Comparison of ENCODE assay signal across 8 mouse cellular contexts in genomic region chr11:70701221-70701955, GRCm38 (mm10). TPM values are rescaled to one million over a fixed set of nuclear protein-coding genes. Genes with fewer than 3 reads are reported as not detected.
DNase-seq lines count a peak whose midpoint lies in the region; ATAC-seq and TF ChIP-seq lines count a peak whose summit lies in the region.

No protein-coding gene starts in this region.

- 59% methylated on average over 10 of the region's 10 CpGs for WGBS in spleen, adult 2 months
- 15% methylated on average over 10 of the region's 10 CpGs for WGBS in forebrain, embryonic 13.5 days
- WGBS in kidney, embryonic 16.5 days: 4% methylated on average over 10 of the region's 10 CpGs
- 16% methylated on average over 10 of the region's 10 CpGs for WGBS in midbrain, embryonic 11.5 days

- no peak for ATAC-seq in forebrain, embryonic 13.5 days
- ATAC-seq in kidney, embryonic 16.5 days (ENCODE audit: low FRiP score, low TSS enrichment): no peak; the same call in 1 of the 2 replicates
- ATAC-seq in midbrain, embryonic 11.5 days (ENCODE audit: low FRiP score): no peak
- no peak for ATAC-seq in megakaryocyte-erythroid progenitor cell, adult 5-6 weeks (replicated peaks; ENCODE audit: low FRiP score, low TSS enrichment, poor library complexity, severe bottlenecking)

- no peaks in the 10 kb centered on the region for H3K9me3 ChIP-seq in forebrain, embryonic 13.5 days (replicated peaks)
- no peaks in the 10 kb centered on the region for H3K9me3 ChIP-seq in kidney, embryonic 16.5 days (ENCODE audit: low read length)
- no peaks in the 10 kb centered on the region for H3K9me3 ChIP-seq in midbrain, embryonic 11.5 days (ENCODE audit: control insufficient read depth, low read length)

- peaks cover 8% of the 10 kb centered on the region; the same call in 1 of the 2 replicates for H3K4me1 ChIP-seq in spleen, adult 2 months (ENCODE audit: control insufficient read depth, insufficient read depth, insufficient read length)
- H3K4me1 ChIP-seq in forebrain, embryonic 13.5 days: peaks cover 22% of the 10 kb centered on the region
- H3K4me1 ChIP-seq in kidney, embryonic 16.5 days (ENCODE audit: insufficient read depth, low read length): peaks cover 19% of the 10 kb centered on the region
- peaks cover 15% of the 10 kb centered on the region for H3K4me1 ChIP-seq in midbrain, embryonic 11.5 days (ENCODE audit: control insufficient read depth, insufficient read depth, low read length)

- no peak for DNase-seq in spleen, adult 2 months (ENCODE audit: low read depth in 1 of 2, low spot score in 2 of 2)
- DNase-seq in spleen, postnatal 4 days (ENCODE audit: low spot score in 2 of 2): no peak
- DNase-seq in midbrain, embryonic 11.5 days (ENCODE audit: low spot score, missing footprints): no peak
- DNase-seq in ovary, postnatal 36 days (ENCODE audit: low spot score): no peak
- DNase-seq in urinary bladder, postnatal 4 days (ENCODE audit: low spot score in 2 of 2): no peak

- peaks cover 17% of the 10 kb centered on the region for H3K36me3 ChIP-seq in spleen, adult 2 months (ENCODE audit: control insufficient read depth, insufficient read depth, low read length)
- H3K36me3 ChIP-seq in forebrain, embryonic 13.5 days (ENCODE audit: poor library complexity, severe bottlenecking): peaks cover 33% of the 10 kb centered on the region
- H3K36me3 ChIP-seq in kidney, embryonic 16.5 days (ENCODE audit: insufficient read depth, low read length): peaks cover 29% of the 10 kb centered on the region
- H3K36me3 ChIP-seq in midbrain, embryonic 11.5 days (ENCODE audit: control insufficient read depth, insufficient read depth, low read length): peaks cover 5% of the 10 kb centered on the region; the same call in 1 of the 2 replicates

- no peaks in the 10 kb centered on the region for H3K27me3 ChIP-seq in spleen, adult 2 months (ENCODE audit: control insufficient read depth, insufficient read depth, low read length)
- no peaks in the 10 kb centered on the region for H3K27me3 ChIP-seq in forebrain, embryonic 13.5 days
- no peaks in the 10 kb centered on the region for H3K27me3 ChIP-seq in kidney, embryonic 16.5 days (ENCODE audit: insufficient read depth, low read length)
- no peaks in the 10 kb centered on the region for H3K27me3 ChIP-seq in midbrain, embryonic 11.5 days (ENCODE audit: control insufficient read depth, insufficient read depth, low read length)

- TF ChIP-seq POLR2A in spleen, adult 2 months (IDR thresholded peaks at IDR 0.05; ENCODE audit: low read depth, low read length): no peak

- H3K4me3 ChIP-seq in spleen, adult 2 months (ENCODE audit: extremely low read depth, insufficient read depth, insufficient read length): peak overlapping the region; percentile 78; the same call in 1 of the 2 replicates
- peak overlapping the region; percentile 93 for H3K4me3 ChIP-seq in forebrain, embryonic 13.5 days
- peak overlapping the region; percentile 96 for H3K4me3 ChIP-seq in kidney, embryonic 16.5 days (ENCODE audit: low read length)
- H3K4me3 ChIP-seq in midbrain, embryonic 11.5 days (ENCODE audit: low read depth, low read length): peak overlapping the region; percentile 93

- no peak overlapping the region for H3K27ac ChIP-seq in spleen, adult 2 months (ENCODE audit: insufficient read depth, low read length)
- H3K27ac ChIP-seq in forebrain, embryonic 13.5 days: no peak overlapping the region
- peak overlapping the region; percentile 97; the same call in 1 of the 2 replicates for H3K27ac ChIP-seq in kidney, embryonic 16.5 days (ENCODE audit: low read length)
- H3K27ac ChIP-seq in midbrain, embryonic 11.5 days (ENCODE audit: low read depth, low read length): no peak overlapping the region

- TF ChIP-seq CTCF in spleen, adult 2 months (IDR thresholded peaks at IDR 0.05; ENCODE audit: extremely low read depth, insufficient read depth, insufficient read length, insufficient replicate concordance): no peak

- H3K9ac ChIP-seq in forebrain, embryonic 13.5 days: peak overlapping the region; percentile 90
- peak overlapping the region; percentile 94 for H3K9ac ChIP-seq in kidney, embryonic 16.5 days (replicated peaks; ENCODE audit: low read length)
- H3K9ac ChIP-seq in midbrain, embryonic 11.5 days (ENCODE audit: low read length): peak overlapping the region; percentile 92

- peak overlapping the region; percentile 91 for H3K4me2 ChIP-seq in forebrain, embryonic 13.5 days
- peak overlapping the region; percentile 74 for H3K4me2 ChIP-seq in kidney, embryonic 16.5 days (replicated peaks; ENCODE audit: low read depth, low read length)
- H3K4me2 ChIP-seq in midbrain, embryonic 11.5 days: peak overlapping the region; percentile 78

RNA-seq across cellular contexts. Expression of gene Kif1c, which starts 1.0 kb away (rescaled TPM):
- polyA plus RNA-seq in spleen, adult 2 months (2012; rRNA removed): 17.5 and 19.5 TPM in 2 replicates
- 1.3 and 1.5 TPM in 2 replicates for polyA plus RNA-seq in forebrain, embryonic 13.5 days (2015; fragmentation: Nextera tagmentation; extraction: Ambion mirVana)
- polyA plus RNA-seq in kidney, embryonic 16.5 days (2015; fragmentation: Nextera tagmentation; extraction: Ambion mirVana): 2.5 and 3.5 TPM in 2 replicates
- polyA plus RNA-seq in midbrain, embryonic 11.5 days (2014; fragmentation: Nextera tagmentation; extraction: Ambion mirVana): 6.1 and 7.1 TPM in 2 replicates
- 3.9 and 8.3 TPM in 2 replicates for total RNA-seq in megakaryocyte-erythroid progenitor cell, adult 5-6 weeks (2014; fragmentation: Nextera tagmentation)
- total RNA-seq in megakaryocyte-erythroid progenitor cell, adult 5-6 weeks (2017): 5.4 and 13.2 TPM in 2 replicates

RNA-seq across cellular contexts. Expression of gene Inca1, which starts 1.4 kb away (rescaled TPM):
- 0.70 and 0.76 TPM in 2 replicates for polyA plus RNA-seq in spleen, adult 2 months (2012; rRNA removed)
- 0.87 and 0.89 TPM in 2 replicates for polyA plus RNA-seq in forebrain, embryonic 13.5 days (2015; fragmentation: Nextera tagmentation; extraction: Ambion mirVana)
- polyA plus RNA-seq in kidney, embryonic 16.5 days (2015; fragmentation: Nextera tagmentation; extraction: Ambion mirVana): 1.3 and 1.6 TPM in 2 replicates
- polyA plus RNA-seq in midbrain, embryonic 11.5 days (2014; fragmentation: Nextera tagmentation; extraction: Ambion mirVana): 1.3 TPM in 2 replicates
- total RNA-seq in megakaryocyte-erythroid progenitor cell, adult 5-6 weeks (2014; fragmentation: Nextera tagmentation): 0.69 TPM in 1 of 2 replicates, not detected in the other
- total RNA-seq in megakaryocyte-erythroid progenitor cell, adult 5-6 weeks (2017): 0.42 TPM in 1 of 2 replicates, not detected in the other

RNA-seq across cellular contexts. Expression of gene Camta2, which starts 13.5 kb away (rescaled TPM):
- 36.6 and 38.8 TPM in 2 replicates for polyA plus RNA-seq in spleen, adult 2 months (2012; rRNA removed)
- polyA plus RNA-seq in forebrain, embryonic 13.5 days (2015; fragmentation: Nextera tagmentation; extraction: Ambion mirVana): 11.9 and 13.9 TPM in 2 replicates
- polyA plus RNA-seq in kidney, embryonic 16.5 days (2015; fragmentation: Nextera tagmentation; extraction: Ambion mirVana): 12.7 and 17.0 TPM in 2 replicates
- 6.6 and 6.7 TPM in 2 replicates for polyA plus RNA-seq in midbrain, embryonic 11.5 days (2014; fragmentation: Nextera tagmentation; extraction: Ambion mirVana)
- 14.6 and 17.4 TPM in 2 replicates for total RNA-seq in megakaryocyte-erythroid progenitor cell, adult 5-6 weeks (2014; fragmentation: Nextera tagmentation)
- 0.91 and 7.1 TPM in 2 replicates for total RNA-seq in megakaryocyte-erythroid progenitor cell, adult 5-6 weeks (2017)

RNA-seq across cellular contexts. Expression of gene Spag7, which starts 32.2 kb away (rescaled TPM):
- 20.0 and 20.2 TPM in 2 replicates for polyA plus RNA-seq in spleen, adult 2 months (2012; rRNA removed)
- polyA plus RNA-seq in forebrain, embryonic 13.5 days (2015; fragmentation: Nextera tagmentation; extraction: Ambion mirVana): 173 and 177 TPM in 2 replicates
- 206 and 209 TPM in 2 replicates for polyA plus RNA-seq in kidney, embryonic 16.5 days (2015; fragmentation: Nextera tagmentation; extraction: Ambion mirVana)
- polyA plus RNA-seq in midbrain, embryonic 11.5 days (2014; fragmentation: Nextera tagmentation; extraction: Ambion mirVana): 138 and 139 TPM in 2 replicates
- 61.3 and 88.7 TPM in 2 replicates for total RNA-seq in megakaryocyte-erythroid progenitor cell, adult 5-6 weeks (2014; fragmentation: Nextera tagmentation)
- 59.9 and 60.5 TPM in 2 replicates for total RNA-seq in megakaryocyte-erythroid progenitor cell, adult 5-6 weeks (2017)

RNA-seq across cellular contexts. Expression of gene Eno3, which starts 44.4 kb away (rescaled TPM):
- polyA plus RNA-seq in spleen, adult 2 months (2012; rRNA removed): 15.3 and 20.0 TPM in 2 replicates
- polyA plus RNA-seq in forebrain, embryonic 13.5 days (2015; fragmentation: Nextera tagmentation; extraction: Ambion mirVana): 7.1 and 7.4 TPM in 2 replicates
- polyA plus RNA-seq in kidney, embryonic 16.5 days (2015; fragmentation: Nextera tagmentation; extraction: Ambion mirVana): 23.1 and 28.0 TPM in 2 replicates
- 13.8 and 14.3 TPM in 2 replicates for polyA plus RNA-seq in midbrain, embryonic 11.5 days (2014; fragmentation: Nextera tagmentation; extraction: Ambion mirVana)
- total RNA-seq in megakaryocyte-erythroid progenitor cell, adult 5-6 weeks (2014; fragmentation: Nextera tagmentation): 16.7 and 33.7 TPM in 2 replicates
- total RNA-seq in megakaryocyte-erythroid progenitor cell, adult 5-6 weeks (2017): 8.4 and 16.5 TPM in 2 replicates
